Mouse (Mus musculus): ENCODE measurements around the gene Gm49336.

- TF ChIP-seq POLR2A (IDR thresholded peaks at IDR 0.05; ENCODE audit: borderline replicate concordance, extremely low read depth, insufficient read depth, insufficient read length, poor library complexity, severe bottlenecking) = no peak
- no peak for TF ChIP-seq CTCF (IDR thresholded peaks at IDR 0.05; ENCODE audit: borderline replicate concordance, extremely low read depth, insufficient read depth, insufficient read length)
These were observed 31.4 kb downstream of the Gm49336 start for GRCm38 (mm10) chr14:60219886-60220285.
